In the genomic region with DNA sequence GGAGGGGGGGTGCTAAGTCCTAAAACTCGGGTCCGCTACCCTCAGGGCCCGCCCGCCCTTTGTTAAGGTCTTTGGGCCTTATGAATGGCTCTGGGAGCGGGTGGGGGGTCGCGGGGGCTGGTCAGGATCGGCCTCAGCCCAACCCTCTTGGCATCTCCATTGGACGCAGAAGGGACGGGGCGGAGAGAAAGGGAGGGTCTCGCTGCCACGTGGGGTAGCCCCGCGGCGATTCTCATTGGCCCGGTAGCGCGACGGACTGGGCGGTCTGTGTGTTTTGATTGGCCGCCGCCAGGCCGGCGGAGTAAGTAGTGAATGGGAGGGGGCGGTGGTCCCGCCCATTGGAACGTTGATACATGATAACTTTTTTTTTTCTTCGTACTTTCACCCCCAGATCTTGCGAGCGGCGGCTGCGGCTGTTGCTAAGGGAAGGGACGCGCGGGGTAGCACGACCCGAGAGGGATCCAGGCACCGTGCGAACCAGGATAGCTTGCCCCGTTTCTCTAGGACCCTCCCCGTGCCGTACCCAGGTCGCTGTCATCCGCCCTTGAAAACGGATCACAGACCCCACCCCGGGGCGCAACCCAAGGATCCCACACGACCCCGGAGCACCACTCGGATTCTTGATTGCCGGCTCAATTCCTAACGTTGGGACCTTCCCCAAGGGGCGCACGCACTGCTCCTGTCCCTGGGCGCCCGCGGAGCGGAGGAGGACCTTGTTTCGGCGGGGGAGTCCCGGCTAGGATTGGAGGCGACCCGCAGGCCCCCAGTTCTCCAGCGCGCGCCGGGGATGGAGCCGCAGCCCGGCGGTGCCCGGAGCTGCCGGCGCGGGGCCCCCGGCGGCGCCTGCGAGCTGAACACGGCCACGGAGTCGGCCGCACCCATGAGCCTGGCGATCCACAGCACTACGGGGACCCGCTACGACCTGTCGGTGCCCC, we compare ENCODE assay signal across 8 mouse cellular contexts. TPM values are rescaled to one million over a fixed set of nuclear protein-coding genes. Genes with fewer than 3 reads are reported as not detected.
DNase-seq lines count a peak whose midpoint lies in the region; ATAC-seq lines count a peak whose summit lies in the region.

No protein-coding gene starts in this region.

- WGBS in hindbrain, embryonic 13.5 days = under 1% methylated on average over 88 of the region's 88 CpGs

- H3K9me3 ChIP-seq in hindbrain, embryonic 13.5 days = no peaks in the 10 kb centered on the region

- peak; percentile 80 for ATAC-seq in hindbrain, embryonic 13.5 days (ENCODE audit: low FRiP score)

- H3K27me3 ChIP-seq in hindbrain, embryonic 13.5 days = no peaks in the 10 kb centered on the region

- DNase-seq in R1 (ENCODE audit: low read depth, low spot score) = peak; percentile 99
- DNase-seq in cerebellum, postnatal 14 days = peak; percentile 98 to 99
- DNase-seq in frontal cortex, postnatal 14 days (ENCODE audit: low spot score in 2 of 2) = peak; percentile 98
- peak; percentile 97 to 98 for DNase-seq in layer of hippocampus, postnatal 36 days
- DNase-seq in lung, postnatal 25 days (ENCODE audit: low spot score) = peak; percentile 98
- peak; percentile 82 for DNase-seq in retina, adult 2 months (ENCODE audit: low read depth, low spot score)
- DNase-seq in thymus, postnatal 25 days = peak; percentile 97

- peak overlapping the region; percentile 98 for H3K4me2 ChIP-seq in hindbrain, embryonic 13.5 days

- H3K36me3 ChIP-seq in hindbrain, embryonic 13.5 days = peaks cover 56% of the 10 kb centered on the region

- peak overlapping the region; percentile 100 for H3K9ac ChIP-seq in hindbrain, embryonic 13.5 days

- peak overlapping the region; percentile 100 for H3K27ac ChIP-seq in hindbrain, embryonic 13.5 days

- peaks cover 67% of the 10 kb centered on the region for H3K4me1 ChIP-seq in hindbrain, embryonic 13.5 days (replicated peaks)

- H3K4me3 ChIP-seq in hindbrain, embryonic 13.5 days = peak overlapping the region; percentile 97

RNA-seq across cellular contexts. Expression of a gene that starts 1.5 kb away (rescaled TPM):
- 32.4 and 34.7 TPM in 2 replicates for polyA plus RNA-seq in hindbrain, embryonic 13.5 days (2015; fragmentation: Nextera tagmentation; extraction: Ambion mirVana)
- total RNA-seq in layer of hippocampus, postnatal 36 days (2021) = 10 to 100 TPM; 58.9 to 62.6 TPM

RNA-seq across cellular contexts. Expression of a gene that starts 8.9 kb away (rescaled TPM):
- 57.4 and 59.2 TPM in 2 replicates for polyA plus RNA-seq in hindbrain, embryonic 13.5 days (2015; fragmentation: Nextera tagmentation; extraction: Ambion mirVana)
- total RNA-seq in layer of hippocampus, postnatal 36 days (2021) = 100 to 1,000 TPM; 336 to 379 TPM

RNA-seq across cellular contexts. Expression of a gene that starts 11.1 kb away (rescaled TPM):
- 434 and 449 TPM in 2 replicates for polyA plus RNA-seq in hindbrain, embryonic 13.5 days (2015; fragmentation: Nextera tagmentation; extraction: Ambion mirVana)
- total RNA-seq in layer of hippocampus, postnatal 36 days (2021) = 100 to 1,000 TPM; 324 to 369 TPM

RNA-seq across cellular contexts. Expression of a gene that starts 16.2 kb away (rescaled TPM):
- polyA plus RNA-seq in hindbrain, embryonic 13.5 days (2015; fragmentation: Nextera tagmentation; extraction: Ambion mirVana) = 364 and 409 TPM in 2 replicates
- 10 to 100 TPM; 58.5 to 63.4 TPM for total RNA-seq in layer of hippocampus, postnatal 36 days (2021)

RNA-seq across cellular contexts. Expression of a gene that starts 23.2 kb away (rescaled TPM):
- polyA plus RNA-seq in hindbrain, embryonic 13.5 days (2015; fragmentation: Nextera tagmentation; extraction: Ambion mirVana) = 11.9 and 14.1 TPM in 2 replicates
- total RNA-seq in layer of hippocampus, postnatal 36 days (2021) = 1 to 10 TPM; 6.4 to 6.9 TPM

Comparison
In these comparisons a context has a peak if more than half of its experiments do, and no peak if none do; other contexts are left out.
1. Peak in every context shown above with its lines: DNase-seq, ATAC-seq, H3K4me3 ChIP-seq and H3K27ac ChIP-seq.